Mouse (Mus musculus) CD4-positive, CD25-positive, alpha-beta regulatory T cell, adult 9 weeks (primary cell): ENCODE results near the gene Olfr168. TPM values are rescaled to one million over a fixed set of nuclear protein-coding genes. Genes with fewer than 3 reads are reported as not detected.

Experiments
- polyA plus RNA-seq: library from polyadenylated mRNA; unstranded; fragments of 100-300 nt; shearing (Covaris generic); gene quantifications from one replicate; pipeline ENCODE4 v1.2.1, GENCODE M21; 2017

Gene Olfr168
- not detected for polyA plus RNA-seq

DNA sequence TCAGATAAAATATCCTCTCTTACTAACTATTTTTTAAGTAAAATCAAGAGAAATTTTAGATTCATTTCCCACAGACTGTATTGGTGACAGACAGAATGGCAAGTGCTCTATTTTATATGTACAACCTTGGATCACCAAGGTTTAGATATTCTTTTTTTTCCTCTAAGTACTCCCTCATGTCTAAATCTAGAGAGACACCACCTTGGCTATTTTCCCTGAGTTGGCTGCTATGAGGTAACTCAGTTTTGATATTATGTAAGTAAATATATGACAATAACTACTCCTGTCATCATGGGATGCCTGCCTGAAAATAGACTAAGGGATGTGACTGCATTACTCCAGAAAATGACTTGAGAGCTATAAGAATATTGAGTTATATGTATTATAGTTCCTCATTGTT, at the start of gene Olfr168:
Gene Olfr168 (minus strand): TSS at position 101 of the 400 bp plus-strand sequence.

DNA sequence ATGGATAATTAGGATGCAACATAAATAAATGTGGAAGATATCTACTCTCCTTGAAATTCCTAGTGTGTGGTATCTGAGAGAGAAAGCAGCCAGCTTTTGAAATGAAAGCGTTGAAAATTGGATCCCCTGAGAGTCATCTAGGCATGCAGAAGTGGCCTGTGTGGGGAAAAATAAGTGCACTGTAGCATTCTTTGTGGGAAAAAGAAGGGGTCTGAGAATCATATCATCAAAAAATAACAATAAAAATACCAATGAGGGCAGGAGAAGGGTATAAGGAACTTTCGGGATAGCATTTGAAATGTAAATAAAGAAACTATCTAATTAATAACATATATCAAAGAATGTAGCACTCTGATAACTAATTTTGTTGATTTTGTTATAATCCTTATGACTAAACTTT, 36.4 kb upstream of the Olfr168 start, which contains the start of gene Olfr169:
Gene Olfr169 (minus strand): TSS at position 101 of the 400 bp plus-strand sequence.

DNA sequence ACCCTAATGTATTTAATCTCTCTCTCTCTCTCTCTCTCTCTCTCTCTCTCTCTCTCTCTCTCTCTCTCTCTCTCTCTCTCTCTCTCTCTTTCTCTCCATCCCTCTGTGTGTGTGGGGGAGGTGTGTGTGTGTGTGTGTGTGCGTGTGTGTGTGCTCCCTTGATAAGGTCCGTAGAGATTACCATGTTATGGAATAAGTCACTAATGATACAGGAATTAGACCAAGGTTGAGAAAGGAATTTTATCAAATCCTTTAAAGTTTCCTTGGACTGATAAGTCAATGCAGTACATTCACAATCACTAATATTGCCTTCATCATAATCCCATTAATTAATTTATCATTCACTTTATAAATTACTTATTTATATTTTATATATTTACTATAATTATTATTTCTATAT, 13.2 kb downstream of the Olfr168 start, which contains the start of gene Olfr167:
Gene Olfr167 (minus strand): TSS at position 101 of the 400 bp plus-strand sequence.

DNA sequence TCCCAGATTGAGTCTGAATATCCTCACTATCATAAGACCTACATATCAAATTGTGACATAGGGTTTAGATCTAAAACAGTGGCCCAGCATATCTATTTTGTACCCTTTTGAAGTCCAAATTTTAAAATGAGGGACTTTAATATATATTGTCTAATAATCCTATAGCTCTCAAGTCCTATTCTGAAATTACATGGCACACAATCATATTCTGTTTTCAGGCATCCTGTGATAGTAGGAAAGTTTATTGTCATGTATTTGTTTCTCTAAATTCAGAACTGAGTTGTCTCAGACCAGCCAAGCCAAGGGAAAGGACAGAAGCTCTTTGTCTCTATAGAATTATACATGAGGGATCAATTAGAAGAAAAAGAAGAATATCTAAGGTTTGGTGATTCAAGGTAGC, 52.0 kb downstream of the Olfr168 start, which contains the start of gene Olfr166:
Gene Olfr166 (plus strand): TSS at position 301 of the 400 bp plus-strand sequence.

Other genes starting within 250 kb of the Olfr168 start
- not detected for gene Olfr164, start 221.5 kb downstream of the Olfr168 start, polyA plus RNA-seq
- not detected for gene Olfr165, start 112.4 kb downstream of the Olfr168 start, polyA plus RNA-seq
- gene Olfr166, start 51.9 kb downstream of the Olfr168 start, polyA plus RNA-seq: 0.06 TPM
- gene Olfr167, start 13.3 kb downstream of the Olfr168 start, polyA plus RNA-seq: not detected
- gene Olfr169, start 36.3 kb upstream of the Olfr168 start, polyA plus RNA-seq: not detected
- gene Olfr170, start 76.3 kb upstream of the Olfr168 start, polyA plus RNA-seq: not detected
- not detected for gene Olfr171, start 94.4 kb upstream of the Olfr168 start, polyA plus RNA-seq
- gene Lamp3, start 170.8 kb upstream of the Olfr168 start, polyA plus RNA-seq: not detected
- 17.6 TPM for gene B3gnt5, start 224.7 kb upstream of the Olfr168 start, polyA plus RNA-seq